Mouse (Mus musculus): ENCODE measurements around the gene Atp2b1. TPM values are rescaled to one million over a fixed set of nuclear protein-coding genes. Genes with fewer than 3 reads are reported as not detected.

Gene Atp2b1
- polyA plus RNA-seq, 1 experiment = 0.46 TPM

GRCm38 (mm10) chr10:98913610-98913960 lies 621 bp upstream of the Atp2b1 start:
- no peaks in the 10 kb centered on the region for H3K9me3 ChIP-seq (ENCODE audit: control insufficient read depth, low read length)
- H3K4me1 ChIP-seq (ENCODE audit: control insufficient read depth) = peaks cover 35% of the 10 kb centered on the region
- H3K36me3 ChIP-seq (ENCODE audit: control insufficient read depth) = no peaks in the 10 kb centered on the region
- peak overlapping the region; percentile 97 for H3K4me3 ChIP-seq (replicated peaks)
- no peaks in the 10 kb centered on the region; the same call in 1 of the 2 replicates for H3K27me3 ChIP-seq (ENCODE audit: control insufficient read depth)
- TF ChIP-seq TAL1 (IDR thresholded peaks at IDR 0.05; ENCODE audit: low read length) = no peak
- no peak for TF ChIP-seq GATA1 (IDR thresholded peaks at IDR 0.05; ENCODE audit: low read length)

- Histone ChIP-seq H3K9me3 (ENCODE audit: control insufficient read depth, low read length) (no peaks in the 10 kb centered on the region), H3K4me3 (replicated peaks) (peak overlapping the region; percentile 97), H3K27me3 (ENCODE audit: control insufficient read depth) (no peaks in the 10 kb centered on the region; the same call in 1 of the 2 replicates), H3K4me1 (ENCODE audit: control insufficient read depth) (peaks cover 36% of the 10 kb centered on the region), H3K36me3 (ENCODE audit: control insufficient read depth) (no peaks in the 10 kb centered on the region)
- no peak for TF ChIP-seq GATA1 (IDR thresholded peaks at IDR 0.05; ENCODE audit: low read length)
- TF ChIP-seq TAL1 (IDR thresholded peaks at IDR 0.05; ENCODE audit: low read length) = no peak
Measured at GRCm38 (mm10) chr10:98914810-98915241, 620 bp downstream of the Atp2b1 start.

GRCm38 (mm10) chr10:98915398-98915931 lies 1.3 kb downstream of the Atp2b1 start:
- Histone ChIP-seq H3K27me3 (ENCODE audit: control insufficient read depth) (no peaks in the 10 kb centered on the region; the same call in 1 of the 2 replicates), H3K4me3 (replicated peaks) (peak overlapping the region; percentile 97), H3K36me3 (ENCODE audit: control insufficient read depth) (no peaks in the 10 kb centered on the region), H3K4me1 (ENCODE audit: control insufficient read depth) (peaks cover 37% of the 10 kb centered on the region), H3K9me3 (ENCODE audit: control insufficient read depth, low read length) (no peaks in the 10 kb centered on the region)
- TF ChIP-seq TAL1 (IDR thresholded peaks at IDR 0.05; ENCODE audit: low read length) (no peak), GATA1 (IDR thresholded peaks at IDR 0.05; ENCODE audit: low read length) (no peak)

GRCm38 (mm10) chr10:98916011-98916780 lies 2.0 kb downstream of the Atp2b1 start:
- no peaks in the 10 kb centered on the region for H3K9me3 ChIP-seq (ENCODE audit: control insufficient read depth, low read length)
- H3K4me3 ChIP-seq (replicated peaks) = peak overlapping the region; percentile 97
- H3K36me3 ChIP-seq (ENCODE audit: control insufficient read depth) = no peaks in the 10 kb centered on the region
- no peak for TF ChIP-seq GATA1 (IDR thresholded peaks at IDR 0.05; ENCODE audit: low read length)
- no peak for TF ChIP-seq TAL1 (IDR thresholded peaks at IDR 0.05; ENCODE audit: low read length)
- peaks cover 39% of the 10 kb centered on the region for H3K4me1 ChIP-seq (ENCODE audit: control insufficient read depth)
- H3K27me3 ChIP-seq (ENCODE audit: control insufficient read depth) = no peaks in the 10 kb centered on the region; the same call in 1 of the 2 replicates

GRCm38 (mm10) chr10:98916781-98917340 lies 2.7 kb downstream of the Atp2b1 start:
- TF ChIP-seq TAL1 (IDR thresholded peaks at IDR 0.05; ENCODE audit: low read length) (no peak), GATA1 (IDR thresholded peaks at IDR 0.05; ENCODE audit: low read length) (no peak)
- Histone ChIP-seq H3K36me3 (ENCODE audit: control insufficient read depth) (no peaks in the 10 kb centered on the region), H3K4me1 (ENCODE audit: control insufficient read depth) (peaks cover 39% of the 10 kb centered on the region), H3K4me3 (replicated peaks) (peak overlapping the region; percentile 97), H3K27me3 (ENCODE audit: control insufficient read depth) (no peaks in the 10 kb centered on the region), H3K9me3 (ENCODE audit: control insufficient read depth, low read length) (no peaks in the 10 kb centered on the region)

DNA sequence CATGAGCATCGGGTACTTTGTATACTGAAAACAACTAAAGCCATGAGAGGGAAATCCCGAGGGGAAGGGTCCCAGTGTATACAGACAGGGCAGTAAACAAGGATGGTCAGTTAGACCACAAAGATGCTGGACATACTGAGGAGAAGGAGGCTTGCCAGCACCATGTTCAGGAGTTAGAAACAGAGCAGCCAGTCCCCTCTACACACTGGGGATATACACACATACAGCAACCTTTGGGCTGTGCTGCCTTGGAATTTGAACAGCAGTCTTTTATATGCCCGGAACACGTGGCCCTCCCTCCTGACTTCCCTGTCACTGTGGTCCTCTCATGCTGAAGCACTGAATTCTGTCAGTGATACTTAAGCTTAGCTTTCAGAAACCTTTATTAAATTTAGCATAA lies 10.9 kb downstream of the Atp2b1 start:
- TF ChIP-seq GATA1 (IDR thresholded peaks at IDR 0.05; ENCODE audit: low read length) = no peak
- TF ChIP-seq TAL1 (IDR thresholded peaks at IDR 0.05; ENCODE audit: low read length) = no peak
- H3K36me3 ChIP-seq (ENCODE audit: control insufficient read depth) = peaks cover 6% of the 10 kb centered on the region
- no peaks in the 10 kb centered on the region for H3K27me3 ChIP-seq (ENCODE audit: control insufficient read depth)
- peaks cover 30% of the 10 kb centered on the region for H3K4me1 ChIP-seq (ENCODE audit: control insufficient read depth)
- no peak overlapping the region for H3K4me3 ChIP-seq (replicated peaks)
- no peaks in the 10 kb centered on the region for H3K9me3 ChIP-seq (ENCODE audit: control insufficient read depth, low read length)

DNA sequence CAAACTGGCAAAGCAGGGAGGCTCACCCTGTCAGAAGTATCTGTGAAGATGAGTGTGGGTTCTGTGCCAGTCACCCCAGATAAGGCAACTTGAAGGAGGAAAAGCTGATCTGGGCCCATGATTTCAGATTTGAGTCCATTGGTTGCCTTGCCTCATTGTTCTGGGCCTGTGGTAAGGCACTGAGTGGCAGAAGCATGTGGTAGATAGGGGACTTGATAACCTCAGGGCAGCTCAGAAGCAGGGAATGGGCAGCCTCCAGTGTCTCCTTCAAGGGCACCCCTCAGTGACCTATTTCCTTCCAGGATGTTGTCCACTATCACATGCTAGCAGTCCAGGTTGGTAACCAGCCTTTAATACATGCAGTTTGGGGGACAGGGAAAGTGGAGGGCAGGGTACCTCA lies 12.8 kb downstream of the Atp2b1 start:
- H3K4me1 ChIP-seq (ENCODE audit: control insufficient read depth) = peaks cover 28% of the 10 kb centered on the region

DNA sequence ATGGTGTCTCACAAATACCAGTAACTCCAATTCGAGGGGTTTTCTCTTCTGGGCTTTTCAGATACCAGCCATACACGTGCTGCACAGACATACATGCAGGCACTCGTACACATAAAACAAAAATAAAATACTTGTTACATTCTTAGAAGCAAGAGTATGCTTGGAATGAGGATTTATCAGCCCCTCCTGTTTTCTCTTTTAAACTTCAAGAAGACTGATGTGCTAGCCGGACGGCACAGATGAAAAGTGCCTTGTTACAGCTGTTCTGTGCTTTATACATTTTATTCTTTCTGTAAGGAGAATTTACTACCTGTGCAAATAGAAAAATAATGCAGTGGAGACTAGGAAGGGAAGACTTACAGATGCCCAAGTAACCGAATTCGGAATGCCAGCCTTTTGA lies 15.2 kb downstream of the Atp2b1 start:
- H3K27me3 ChIP-seq (ENCODE audit: control insufficient read depth) = no peaks in the 10 kb centered on the region
- no peak overlapping the region for H3K4me3 ChIP-seq (replicated peaks)
- peaks cover 7% of the 10 kb centered on the region; the same call in 1 of the 2 replicates for H3K9me3 ChIP-seq (ENCODE audit: control insufficient read depth, low read length)
- peaks cover 16% of the 10 kb centered on the region for H3K36me3 ChIP-seq (ENCODE audit: control insufficient read depth)
- H3K4me1 ChIP-seq (ENCODE audit: control insufficient read depth) = peaks cover 31% of the 10 kb centered on the region
- no peak for TF ChIP-seq TAL1 (IDR thresholded peaks at IDR 0.05; ENCODE audit: low read length)

More for the DNA sequence above, 12.8 kb downstream of the Atp2b1 start:
- Histone ChIP-seq H3K4me3 (replicated peaks) (no peak overlapping the region), H3K27me3 (ENCODE audit: control insufficient read depth) (no peaks in the 10 kb centered on the region), H3K9me3 (ENCODE audit: control insufficient read depth, low read length) (no peaks in the 10 kb centered on the region), H3K36me3 (ENCODE audit: control insufficient read depth) (peaks cover 6% of the 10 kb centered on the region)
- TF ChIP-seq GATA1 (IDR thresholded peaks at IDR 0.05; ENCODE audit: low read length) (no peak), TAL1 (IDR thresholded peaks at IDR 0.05; ENCODE audit: low read length) (no peak)

- peaks cover 31% of the 10 kb centered on the region for H3K4me1 ChIP-seq (ENCODE audit: control insufficient read depth)
- TF ChIP-seq TAL1 (IDR thresholded peaks at IDR 0.05; ENCODE audit: low read length) = no peak
- 0 out of 2 replicates have a peak, but pooled peaks have one; percentile 24 for TF ChIP-seq GATA1 (IDR thresholded peaks at IDR 0.05; ENCODE audit: low read length)
- H3K36me3 ChIP-seq (ENCODE audit: control insufficient read depth) = peaks cover 16% of the 10 kb centered on the region
- no peak overlapping the region for H3K4me3 ChIP-seq (replicated peaks)
- no peaks in the 10 kb centered on the region for H3K27me3 ChIP-seq (ENCODE audit: control insufficient read depth)
- H3K9me3 ChIP-seq (ENCODE audit: control insufficient read depth, low read length) = peaks cover 7% of the 10 kb centered on the region; the same call in 1 of the 2 replicates
Measured at GRCm38 (mm10) chr10:98930143-98930542, 15.9 kb downstream of the Atp2b1 start.
